Comparison of ENCODE assay signal across 10 mouse cellular contexts in genomic region chr1:194650076-194650475, GRCm38 (mm10).
"Had no signal": no experiment of that assay in that cellular context is flagged by ENCODE, and none has a peak within 500 bp of the region (broad histone marks: within the 10 kb centered on the region; RNA-seq: fewer than 3 reads in every experiment).

No protein-coding gene starts in this region.

- H3K27ac ChIP-seq: limb, embryonic 15.5 days; liver, embryonic 13.5 days; midbrain, embryonic 12.5 days; neural tube, embryonic 13.5 days; stomach, embryonic 15.5 days had no signal

- ATAC-seq: midbrain, embryonic 16.5 days had no signal

- H3K4me2 ChIP-seq: limb, embryonic 15.5 days; liver, embryonic 13.5 days; midbrain, embryonic 12.5 days; neural tube, embryonic 13.5 days; stomach, embryonic 15.5 days had no signal

- H3K9ac ChIP-seq: limb, embryonic 15.5 days; liver, embryonic 13.5 days; midbrain, embryonic 12.5 days; neural tube, embryonic 13.5 days; stomach, embryonic 15.5 days had no signal

- H3K9me3 ChIP-seq: limb, embryonic 15.5 days; liver, embryonic 13.5 days; midbrain, embryonic 12.5 days; neural tube, embryonic 13.5 days; stomach, embryonic 15.5 days had no signal

- H3K4me3 ChIP-seq: limb, embryonic 15.5 days; liver, embryonic 13.5 days; midbrain, embryonic 12.5 days; neural tube, embryonic 13.5 days; stomach, embryonic 15.5 days had no signal

- H3K4me1 ChIP-seq: limb, embryonic 15.5 days; liver, embryonic 13.5 days; stomach, embryonic 15.5 days had no signal

- DNase-seq: kidney, postnatal 25 days; layer of hippocampus, postnatal 36 days; liver, embryonic 13.5 days; right cerebral cortex, postnatal 14 days; thymus, postnatal 4 days had no signal

- H3K27me3 ChIP-seq: limb, embryonic 15.5 days; liver, embryonic 13.5 days; neural tube, embryonic 13.5 days; stomach, embryonic 15.5 days had no signal
